Mouse (Mus musculus) heart, postnatal 36 days (tissue): Measurements from ENCODE around the gene Olfr498. TPM values are rescaled to one million over a fixed set of nuclear protein-coding genes. Genes with fewer than 3 reads are reported as not detected.

ENCODE experiments used
- DNase-seq, 2 experiments: peaks; one replicate each; pipeline ENCODE4 v3.0.0; 2021 to 2022
- intact Hi-C: fragments of 180-260 bp; cut with DNase I; formaldehyde crosslinking; loops from one replicate; pipeline ENCODE4 v1.15.1; 2025
- total RNA-seq, 2 experiments: library from RNA; stranded (reverse); gene quantifications; 2 replicates each; pipeline ENCODE4 v1.2.3; 2021

Olfr498 gene
- not detected for total RNA-seq

DNA sequence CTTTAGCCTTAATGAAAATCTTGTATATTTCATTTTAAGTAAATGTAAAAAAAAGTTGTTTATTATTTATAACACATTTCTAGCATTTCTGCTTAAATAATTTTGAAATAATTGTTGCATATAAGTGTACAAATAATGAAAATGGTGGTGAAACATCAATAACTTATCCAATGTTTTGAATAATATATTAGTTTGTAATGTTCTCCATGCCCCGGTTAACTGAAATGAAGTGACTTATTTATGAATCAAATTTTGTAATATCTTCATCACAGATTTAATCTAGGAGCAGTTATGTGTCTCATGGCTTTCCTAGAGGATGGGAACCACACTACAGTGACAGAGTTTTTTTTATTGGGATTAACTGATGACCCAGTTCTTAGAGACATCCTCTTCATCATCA, at the start of gene Olfr498:
Gene Olfr498, plus strand, starts transcription at position 301 of the 400 bp plus-strand sequence.
- intact Hi-C loops: no loop called here
- DNase-seq: no peak

- DNase-seq: no peak
- intact Hi-C loops: no loop called here
Observed at GRCm38 (mm10) chr7:108420121-108420520, 45.0 kb upstream of the Olfr498 start, which contains the start of gene Olfr497. Olfr497 (plus strand) TSS chr7:108420421.

Other genes with a start within 250 kb of the Olfr498 start
- not detected for gene Olfr488, start 207.0 kb upstream of the Olfr498 start, total RNA-seq
- not detected for gene Olfr490, start 176.4 kb upstream of the Olfr498 start, total RNA-seq
- gene Olfr491, start 151.9 kb upstream of the Olfr498 start, total RNA-seq: not detected
- gene Olfr492, start 141.7 kb upstream of the Olfr498 start, total RNA-seq: not detected
- gene Olfr493, start 118.3 kb upstream of the Olfr498 start, total RNA-seq: not detected
- not detected for gene Olfr494, start 100.0 kb upstream of the Olfr498 start, total RNA-seq
- not detected for gene Olfr495, start 72.2 kb upstream of the Olfr498 start, total RNA-seq
- not detected for gene Olfr497, start 44.9 kb upstream of the Olfr498 start, total RNA-seq
- not detected for gene Olfr502, start 59.7 kb downstream of the Olfr498 start, total RNA-seq
- gene Olfr503, start 79.2 kb downstream of the Olfr498 start, total RNA-seq: not detected
- gene Olfr504, start 100.5 kb downstream of the Olfr498 start, total RNA-seq: not detected
- gene Olfr506, start 145.5 kb downstream of the Olfr498 start, total RNA-seq: not detected
- not detected for gene Olfr507, start 156.5 kb downstream of the Olfr498 start, total RNA-seq
- gene Olfr508, start 164.7 kb downstream of the Olfr498 start, total RNA-seq: not detected
- gene Olfr509, start 186.6 kb downstream of the Olfr498 start, total RNA-seq: not detected
- not detected for gene Olfr510, start 201.1 kb downstream of the Olfr498 start, total RNA-seq
- not detected for gene Olfr512, start 248.0 kb downstream of the Olfr498 start, total RNA-seq